Mouse (Mus musculus): ENCODE data around the gene Rpl34. TPM values are rescaled to one million over a fixed set of nuclear protein-coding genes. Genes with fewer than 3 reads are reported as not detected.

The Rpl34 gene
- polyA plus RNA-seq, 1 experiment from 2014 or later: 687 TPM

GRCm38 (mm10) chr3:130708529-130708928, 21.7 kb downstream of the Rpl34 start:
- H3K9ac ChIP-seq (ENCODE audit: low read length): peak overlapping the region; percentile 91
- peaks cover 4% of the 10 kb centered on the region; the same call in 1 of the 2 replicates for H3K4me1 ChIP-seq (replicated peaks; ENCODE audit: control insufficient read depth, insufficient read depth, low read length)
- DNase-seq (ENCODE audit: low spot score) (no peak), ATAC-seq (replicated peaks; ENCODE audit: low FRiP score) (no peak)
- H3K27ac ChIP-seq (ENCODE audit: low read depth, low read length): peak overlapping the region; percentile 66; the same call in 1 of the 2 replicates
- H3K4me3 ChIP-seq (ENCODE audit: low read depth, low read length): peak overlapping the region; percentile 89
- no peaks in the 10 kb centered on the region for H3K9me3 ChIP-seq (ENCODE audit: control insufficient read depth, low read length)
- H3K4me2 ChIP-seq (ENCODE audit: low read depth, low read length, severe bottlenecking): peak overlapping the region; percentile 71
- no peaks in the 10 kb centered on the region for H3K36me3 ChIP-seq (ENCODE audit: control insufficient read depth, insufficient read depth, low read length)
- WGBS: 2% methylated on average over 5 of the region's 5 CpGs
- no peaks in the 10 kb centered on the region for H3K27me3 ChIP-seq (ENCODE audit: control insufficient read depth, insufficient read depth, low read length)

GRCm38 (mm10) chr3:130702289-130702688, 27.9 kb downstream of the Rpl34 start:
- no peaks in the 10 kb centered on the region; the same call in 1 of the 2 replicates for H3K36me3 ChIP-seq (ENCODE audit: control insufficient read depth, insufficient read depth, low read length)
- ATAC-seq (replicated peaks; ENCODE audit: low FRiP score): no peak
- WGBS: 86% methylated on average over 6 of the region's 6 CpGs

GRCm38 (mm10) chr3:130697622-130698021, 32.6 kb downstream of the Rpl34 start:
- H3K4me3 ChIP-seq (ENCODE audit: low read depth, low read length): no peak overlapping the region
- ATAC-seq (replicated peaks; ENCODE audit: low FRiP score) (no peak), DNase-seq (ENCODE audit: low spot score) (no peak)
- no peak overlapping the region for H3K4me2 ChIP-seq (ENCODE audit: low read depth, low read length, severe bottlenecking)
- no peaks in the 10 kb centered on the region for H3K27me3 ChIP-seq (ENCODE audit: control insufficient read depth, insufficient read depth, low read length)
- H3K27ac ChIP-seq (ENCODE audit: low read depth, low read length): no peak overlapping the region
- peaks cover 6% of the 10 kb centered on the region; the same call in 1 of the 2 replicates for H3K36me3 ChIP-seq (ENCODE audit: control insufficient read depth, insufficient read depth, low read length)
- no peak overlapping the region for H3K9ac ChIP-seq (ENCODE audit: low read length)
- no peaks in the 10 kb centered on the region for H3K4me1 ChIP-seq (replicated peaks; ENCODE audit: control insufficient read depth, insufficient read depth, low read length)
- 87% methylated on average over 4 of the region's 4 CpGs for WGBS
- no peaks in the 10 kb centered on the region for H3K9me3 ChIP-seq (ENCODE audit: control insufficient read depth, low read length)

More at GRCm38 (mm10) chr3:130702289-130702688, 27.9 kb downstream of the Rpl34 start:
- no peak overlapping the region for H3K4me3 ChIP-seq (ENCODE audit: low read depth, low read length)
- no peak for DNase-seq (ENCODE audit: low spot score)
- no peaks in the 10 kb centered on the region for H3K9me3 ChIP-seq (ENCODE audit: control insufficient read depth, low read length)
- H3K27ac ChIP-seq (ENCODE audit: low read depth, low read length): no peak overlapping the region
- H3K4me1 ChIP-seq (replicated peaks; ENCODE audit: control insufficient read depth, insufficient read depth, low read length): no peaks in the 10 kb centered on the region
- H3K27me3 ChIP-seq (ENCODE audit: control insufficient read depth, insufficient read depth, low read length): no peaks in the 10 kb centered on the region
- H3K4me2 ChIP-seq (ENCODE audit: low read depth, low read length, severe bottlenecking): no peak overlapping the region
- H3K9ac ChIP-seq (ENCODE audit: low read length): no peak overlapping the region

GRCm38 (mm10) chr3:130694705-130695104, 35.5 kb downstream of the Rpl34 start:
- Histone ChIP-seq H3K27me3 (ENCODE audit: control insufficient read depth, insufficient read depth, low read length) (no peaks in the 10 kb centered on the region), H3K4me3 (ENCODE audit: low read depth, low read length) (no peak overlapping the region), H3K27ac (ENCODE audit: low read depth, low read length) (no peak overlapping the region), H3K9ac (ENCODE audit: low read length) (no peak overlapping the region), H3K9me3 (ENCODE audit: control insufficient read depth, low read length) (no peaks in the 10 kb centered on the region), H3K4me1 (replicated peaks; ENCODE audit: control insufficient read depth, insufficient read depth, low read length) (no peaks in the 10 kb centered on the region; the same call in 1 of the 2 replicates), H3K36me3 (ENCODE audit: control insufficient read depth, insufficient read depth, low read length) (peaks cover 6% of the 10 kb centered on the region; the same call in 1 of the 2 replicates), H3K4me2 (ENCODE audit: low read depth, low read length, severe bottlenecking) (no peak overlapping the region)
- DNase-seq (ENCODE audit: low spot score) (no peak), ATAC-seq (replicated peaks; ENCODE audit: low FRiP score) (no peak)
- WGBS: 95% methylated on average over 7 of the region's 7 CpGs

GRCm38 (mm10) chr3:130694041-130694593, 36.1 kb downstream of the Rpl34 start:
- H3K27ac ChIP-seq (ENCODE audit: low read depth, low read length): no peak overlapping the region
- DNase-seq (ENCODE audit: low spot score) (no peak), ATAC-seq (replicated peaks; ENCODE audit: low FRiP score) (0 out of 2 replicates have a peak, but pooled peaks have one; percentile 30)
- no peaks in the 10 kb centered on the region for H3K9me3 ChIP-seq (ENCODE audit: control insufficient read depth, low read length)
- no peak overlapping the region for H3K4me3 ChIP-seq (ENCODE audit: low read depth, low read length)
- no peaks in the 10 kb centered on the region; the same call in 1 of the 2 replicates for H3K4me1 ChIP-seq (replicated peaks; ENCODE audit: control insufficient read depth, insufficient read depth, low read length)
- H3K9ac ChIP-seq (ENCODE audit: low read length): no peak overlapping the region
- H3K4me2 ChIP-seq (ENCODE audit: low read depth, low read length, severe bottlenecking): no peak overlapping the region
- 61% methylated on average over 9 of the region's 9 CpGs for WGBS
- H3K36me3 ChIP-seq (ENCODE audit: control insufficient read depth, insufficient read depth, low read length): peaks cover 6% of the 10 kb centered on the region; the same call in 1 of the 2 replicates
- H3K27me3 ChIP-seq (ENCODE audit: control insufficient read depth, insufficient read depth, low read length): no peaks in the 10 kb centered on the region

GRCm38 (mm10) chr3:130691596-130692170, 38.5 kb downstream of the Rpl34 start:
- peaks cover 6% of the 10 kb centered on the region; the same call in 1 of the 2 replicates for H3K36me3 ChIP-seq (ENCODE audit: control insufficient read depth, insufficient read depth, low read length)
- no peaks in the 10 kb centered on the region for H3K9me3 ChIP-seq (ENCODE audit: control insufficient read depth, low read length)
- 51% methylated on average over 12 of the region's 12 CpGs for WGBS
- no peak for DNase-seq (ENCODE audit: low spot score)
- peak overlapping the region; percentile 23 for H3K4me3 ChIP-seq (ENCODE audit: low read depth, low read length)
- ATAC-seq (replicated peaks; ENCODE audit: low FRiP score): no peak
- no peak overlapping the region for H3K27ac ChIP-seq (ENCODE audit: low read depth, low read length)
- H3K27me3 ChIP-seq (ENCODE audit: control insufficient read depth, insufficient read depth, low read length): no peaks in the 10 kb centered on the region
- peak overlapping the region; percentile 53 for H3K4me2 ChIP-seq (ENCODE audit: low read depth, low read length, severe bottlenecking)
- peak overlapping the region; percentile 37 for H3K9ac ChIP-seq (ENCODE audit: low read length)
- no peaks in the 10 kb centered on the region; the same call in 1 of the 2 replicates for H3K4me1 ChIP-seq (replicated peaks; ENCODE audit: control insufficient read depth, insufficient read depth, low read length)

GRCm38 (mm10) chr3:130690834-130691595, 39.2 kb downstream of the Rpl34 start:
- no peak overlapping the region for H3K27ac ChIP-seq (ENCODE audit: low read depth, low read length)
- DNase-seq (ENCODE audit: low spot score) (peak; percentile 72), ATAC-seq (replicated peaks; ENCODE audit: low FRiP score) (peak; percentile 51; the same call in 1 of the 2 replicates)
- no peaks in the 10 kb centered on the region for H3K27me3 ChIP-seq (ENCODE audit: control insufficient read depth, insufficient read depth, low read length)
- H3K9me3 ChIP-seq (ENCODE audit: control insufficient read depth, low read length): no peaks in the 10 kb centered on the region
- peak overlapping the region; percentile 53 for H3K4me2 ChIP-seq (ENCODE audit: low read depth, low read length, severe bottlenecking)
- peak overlapping the region; percentile 37 for H3K9ac ChIP-seq (ENCODE audit: low read length)
- peak overlapping the region; percentile 23 for H3K4me3 ChIP-seq (ENCODE audit: low read depth, low read length)
- no peaks in the 10 kb centered on the region; the same call in 1 of the 2 replicates for H3K4me1 ChIP-seq (replicated peaks; ENCODE audit: control insufficient read depth, insufficient read depth, low read length)
- WGBS: 21% methylated on average over 20 of the region's 20 CpGs
- H3K36me3 ChIP-seq (ENCODE audit: control insufficient read depth, insufficient read depth, low read length): peaks cover 6% of the 10 kb centered on the region; the same call in 1 of the 2 replicates

- Histone ChIP-seq H3K4me1 (replicated peaks; ENCODE audit: control insufficient read depth, insufficient read depth, low read length) (no peaks in the 10 kb centered on the region; the same call in 1 of the 2 replicates), H3K9ac (ENCODE audit: low read length) (no peak overlapping the region), H3K4me3 (ENCODE audit: low read depth, low read length) (no peak overlapping the region), H3K27me3 (ENCODE audit: control insufficient read depth, insufficient read depth, low read length) (no peaks in the 10 kb centered on the region), H3K36me3 (ENCODE audit: control insufficient read depth, insufficient read depth, low read length) (no peaks in the 10 kb centered on the region), H3K9me3 (ENCODE audit: control insufficient read depth, low read length) (no peaks in the 10 kb centered on the region), H3K27ac (ENCODE audit: low read depth, low read length) (no peak overlapping the region), H3K4me2 (ENCODE audit: low read depth, low read length, severe bottlenecking) (no peak overlapping the region)
- DNase-seq (ENCODE audit: low spot score): peak; percentile 85
- WGBS: 23% methylated on average over 12 of the region's 12 CpGs
- 0 out of 2 replicates have a peak, but pooled peaks have one; percentile 43 for ATAC-seq (replicated peaks; ENCODE audit: low FRiP score)
Measured at GRCm38 (mm10) chr3:130689630-130690029, 40.6 kb downstream of the Rpl34 start.

Data from forebrain, embryonic 11.5 days (tissue).